Mouse (Mus musculus) G1E (cell line): ENCODE results near the gene Gm9913.

Experiments
- CTCF ChIP-seq: IDR thresholded peaks from 2 replicates; pipeline ENCODE4 v1.5.1; 2012; ENCODE audit warnings: low read depth, low read length, inconsistent platforms, mixed read lengths
- GATA1 ChIP-seq: IDR thresholded peaks from 2 replicates; pipeline ENCODE4 v1.6.1; 2012; ENCODE audit warnings: borderline replicate concordance, low read length, inconsistent platforms, mixed read lengths
- POLR2AphosphoS5 ChIP-seq: IDR thresholded peaks from 2 replicates; pipeline ENCODE4 v1.6.1; 2012; ENCODE audit warnings: low read depth, low read length, inconsistent platforms; ENCODE audit not compliant: insufficient replicate concordance
- TAL1 ChIP-seq: conservative IDR thresholded peaks from 2 replicates; pipeline ENCODE4 v1.6.1; 2012; ENCODE audit warnings: low read depth, low read length, inconsistent platforms, mixed read lengths

DNA sequence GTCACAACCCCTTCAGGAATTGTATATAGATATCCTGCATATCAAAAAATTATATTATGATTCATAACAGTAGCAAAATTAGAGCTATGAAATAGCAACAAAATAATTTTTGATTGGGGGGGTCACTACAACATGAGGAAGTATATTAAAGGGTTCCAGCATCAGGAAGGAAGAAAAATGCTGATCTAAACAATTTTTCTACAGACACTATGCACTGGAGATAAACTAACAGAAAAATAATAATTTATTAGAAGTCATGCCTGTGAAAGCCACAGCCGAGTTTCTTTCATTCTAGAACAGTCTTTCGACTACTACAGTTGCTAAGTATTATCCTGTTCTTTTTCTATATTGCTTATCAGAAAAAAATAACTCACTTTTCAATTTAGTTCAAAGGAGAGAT is 20.6 kb downstream of the Gm9913 start:
- no peak for TF ChIP-seq GATA1
- TF ChIP-seq CTCF = no peak
- no peak for TF ChIP-seq TAL1
- no peak for TF ChIP-seq POLR2AphosphoS5
